Mouse (Mus musculus) mouse embryonic stem cell (cell line): ENCODE results near the gene Prph.
"Not testable (repeated sequence)": the region's sequence is repeated elsewhere in the genome, so short reads cannot be mapped to it uniquely, and the experiment has no call there.

ENCODE experiments used
- in situ Hi-C, 2 experiments: fragments of 300-500 bp; cut with MboI; formaldehyde crosslinking; loops; 1 replicate in 1 of 2; 3 replicates in 1 of 2; pipeline ENCODE4 v1.14.3; 2019 to 2020; ENCODE audit warnings: low sequenced_read_pairs in 2 of 2, low pct_unique_long_range_greater_than_20kb in 1 of 2, mixed read lengths in 1 of 2; ENCODE audit not compliant: unreplicated experiment in 1 of 2

Gene Prph

DNA sequence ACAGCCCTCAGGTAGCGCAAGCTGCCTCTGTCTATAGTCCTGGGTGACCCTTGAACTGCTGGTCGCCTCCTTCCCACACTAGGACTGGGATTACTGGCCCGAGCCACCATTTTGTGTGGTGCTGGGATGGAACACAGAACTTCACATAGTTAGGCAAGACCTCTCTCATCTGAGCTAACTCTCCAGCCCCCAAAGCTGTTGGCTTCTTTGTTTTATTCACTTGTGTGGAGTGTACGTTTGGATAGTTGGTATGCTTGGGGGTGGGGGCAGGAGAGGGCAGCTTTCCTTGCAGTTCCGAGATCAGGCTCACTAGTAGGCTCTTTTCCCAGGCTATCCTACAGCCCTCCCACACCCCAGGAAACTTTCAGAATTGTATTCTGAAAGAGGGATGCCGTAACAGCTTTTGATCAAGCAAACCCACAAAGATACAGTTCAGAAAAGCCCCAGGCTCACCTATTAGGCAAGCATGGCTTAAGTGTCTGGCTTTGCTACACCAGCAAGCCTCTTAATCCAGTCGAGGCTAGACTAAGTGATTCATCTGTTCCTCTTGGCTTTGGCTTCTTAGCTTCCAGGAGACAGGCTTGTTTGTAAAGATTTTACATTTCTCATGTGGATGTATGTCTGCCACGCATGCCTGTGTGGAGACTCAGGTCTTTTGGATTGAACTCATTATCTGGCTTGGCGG lies 22.8 kb upstream of the Prph start:
- in situ Hi-C loops = no loop called here

DNA sequence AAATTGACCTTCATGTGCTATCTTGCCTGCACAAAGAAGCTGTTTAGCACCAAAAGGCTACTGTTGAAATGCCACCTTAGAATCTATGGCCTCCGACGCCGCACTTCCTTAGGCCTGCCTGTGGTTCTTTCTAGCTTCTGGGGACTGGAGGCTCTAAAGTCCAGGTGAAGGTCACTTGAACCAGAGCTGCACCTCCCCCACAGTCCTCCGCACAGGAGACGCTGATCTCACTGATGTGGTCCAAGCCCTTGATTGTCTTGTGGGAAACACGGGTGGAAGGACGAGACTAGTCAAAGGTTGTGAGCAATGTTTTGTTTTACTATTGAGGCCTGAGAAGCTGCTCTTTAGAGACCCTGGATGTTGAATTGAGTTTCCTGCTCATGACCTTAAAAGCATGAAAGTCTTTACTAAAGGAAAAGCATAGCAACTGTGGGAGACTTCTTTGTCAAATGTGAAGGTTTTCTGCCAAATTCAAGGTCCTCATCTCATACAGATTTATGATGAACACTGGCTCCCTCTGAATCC lies 22.2 kb upstream of the Prph start:
- in situ Hi-C loops = no loop called here

DNA sequence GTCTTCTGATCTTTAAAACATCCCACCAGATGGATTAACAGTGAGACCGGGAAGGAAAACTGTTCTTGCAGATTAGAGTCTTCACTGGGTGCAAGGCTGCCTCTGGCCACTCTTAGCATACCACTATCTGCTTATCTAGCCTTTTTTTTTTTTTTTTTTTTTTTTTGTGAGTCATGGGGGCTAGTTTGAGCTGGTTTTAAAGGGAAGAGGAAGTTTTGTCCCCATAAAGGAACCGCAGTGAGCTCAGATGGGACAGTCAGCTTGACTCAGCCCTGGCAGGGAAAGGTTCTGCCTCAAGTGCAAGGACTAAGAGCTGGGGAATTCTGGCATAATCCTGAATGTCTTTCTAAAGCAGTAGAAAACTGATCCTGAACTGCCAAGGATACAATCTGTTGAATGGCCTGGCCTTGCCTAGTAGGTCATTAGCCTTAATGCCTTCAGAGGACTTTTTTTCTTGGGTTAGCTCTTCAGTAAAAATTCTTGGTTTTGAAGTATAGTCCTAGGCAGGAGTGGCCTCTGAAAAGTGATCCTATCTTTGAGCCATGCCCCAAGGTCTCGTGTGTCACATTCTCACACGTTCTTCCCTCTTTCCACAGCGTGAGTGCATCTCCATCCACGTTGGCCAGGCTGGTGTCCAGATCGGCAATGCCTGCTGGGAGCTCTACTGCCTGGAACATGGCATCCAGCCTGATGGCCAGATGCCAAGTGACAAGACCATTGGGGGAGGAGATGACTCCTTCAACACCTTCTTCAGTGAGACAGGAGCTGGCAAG lies 21.3 kb upstream of the Prph start:
- in situ Hi-C loops = no loop called here

DNA sequence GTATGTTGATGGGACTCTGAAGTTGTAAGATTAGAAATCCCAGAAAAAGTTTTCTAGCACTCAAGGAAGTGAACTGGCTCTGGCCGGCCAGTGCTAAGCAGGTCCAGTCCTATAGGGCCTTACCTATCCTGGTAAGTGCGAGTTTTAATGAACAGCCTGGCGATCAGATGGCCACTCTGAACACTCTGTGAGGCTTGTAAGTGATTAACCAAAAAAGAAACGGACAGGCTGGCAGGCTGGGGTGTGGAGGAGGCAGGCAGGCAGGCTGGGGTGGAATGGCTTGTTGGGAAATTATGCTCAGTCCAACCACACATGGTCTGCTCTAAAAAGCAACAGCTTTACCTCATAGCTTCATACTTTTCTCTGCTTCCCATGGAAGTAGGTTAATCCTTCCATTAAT lies 19.5 kb upstream of the Prph start:
- in situ Hi-C loops = no loop called here

DNA sequence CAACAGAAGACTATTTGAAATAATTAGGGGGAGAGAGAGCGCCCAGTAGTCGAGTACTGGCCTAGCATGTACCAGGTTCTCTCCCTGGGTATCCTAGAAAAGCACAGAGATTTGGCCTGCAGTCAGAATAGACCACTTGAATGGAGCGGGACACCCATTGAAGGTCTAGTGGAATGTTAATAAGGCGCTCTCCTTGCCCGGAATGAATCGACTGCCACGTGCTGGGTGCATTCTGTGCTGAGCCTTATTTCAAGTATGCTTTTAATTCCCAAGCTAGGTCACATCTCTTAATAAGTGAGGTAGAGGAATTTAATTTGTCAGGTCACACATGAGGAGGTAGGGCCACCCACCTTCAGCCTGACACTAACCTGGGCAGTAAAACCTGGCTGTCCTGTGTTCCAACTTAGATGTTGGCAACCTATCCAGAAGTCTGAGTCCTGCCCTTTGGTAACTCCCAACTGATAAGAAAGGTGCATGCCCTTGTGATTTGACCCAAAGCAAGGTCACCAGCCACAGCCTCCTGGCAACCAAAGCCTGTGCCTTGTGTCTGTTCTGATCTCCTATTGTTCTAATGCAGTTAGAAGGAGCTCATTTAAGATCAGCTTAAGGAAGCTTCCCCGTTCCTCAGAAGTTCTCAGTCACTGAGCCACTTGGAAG lies 18.6 kb upstream of the Prph start:
- in situ Hi-C loops = no loop called here

- in situ Hi-C loops = no loop called here
Measured at GRCm38 (mm10) chr15:99038025-99038424, 16.9 kb upstream of the Prph start.

- in situ Hi-C loops = no loop called here
Measured at GRCm38 (mm10) chr15:99038797-99039196, 16.2 kb upstream of the Prph start.

DNA sequence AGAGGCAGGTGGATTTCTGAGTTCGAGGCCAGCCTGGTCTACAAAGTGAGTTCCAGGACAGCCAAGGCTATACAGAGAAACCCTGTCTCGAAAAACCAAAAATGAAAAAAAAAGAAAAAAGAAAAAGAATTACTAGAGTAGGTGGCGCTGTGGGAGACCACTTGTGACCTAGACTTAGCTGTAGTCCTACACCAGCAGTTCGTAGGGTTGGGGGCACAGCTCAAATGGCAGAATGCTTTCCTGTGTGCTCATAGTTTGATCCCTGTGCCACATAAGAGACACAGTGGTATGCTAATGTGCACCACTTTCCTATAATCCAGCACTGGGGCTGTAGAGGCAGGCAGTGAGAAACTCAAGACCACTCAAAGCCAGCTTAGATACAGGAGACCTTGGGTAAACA lies 15.7 kb upstream of the Prph start:
- in situ Hi-C loops = no loop called here

- in situ Hi-C loops = no loop called here
Measured at GRCm38 (mm10) chr15:99039996-99040919, 14.7 kb upstream of the Prph start.

DNA sequence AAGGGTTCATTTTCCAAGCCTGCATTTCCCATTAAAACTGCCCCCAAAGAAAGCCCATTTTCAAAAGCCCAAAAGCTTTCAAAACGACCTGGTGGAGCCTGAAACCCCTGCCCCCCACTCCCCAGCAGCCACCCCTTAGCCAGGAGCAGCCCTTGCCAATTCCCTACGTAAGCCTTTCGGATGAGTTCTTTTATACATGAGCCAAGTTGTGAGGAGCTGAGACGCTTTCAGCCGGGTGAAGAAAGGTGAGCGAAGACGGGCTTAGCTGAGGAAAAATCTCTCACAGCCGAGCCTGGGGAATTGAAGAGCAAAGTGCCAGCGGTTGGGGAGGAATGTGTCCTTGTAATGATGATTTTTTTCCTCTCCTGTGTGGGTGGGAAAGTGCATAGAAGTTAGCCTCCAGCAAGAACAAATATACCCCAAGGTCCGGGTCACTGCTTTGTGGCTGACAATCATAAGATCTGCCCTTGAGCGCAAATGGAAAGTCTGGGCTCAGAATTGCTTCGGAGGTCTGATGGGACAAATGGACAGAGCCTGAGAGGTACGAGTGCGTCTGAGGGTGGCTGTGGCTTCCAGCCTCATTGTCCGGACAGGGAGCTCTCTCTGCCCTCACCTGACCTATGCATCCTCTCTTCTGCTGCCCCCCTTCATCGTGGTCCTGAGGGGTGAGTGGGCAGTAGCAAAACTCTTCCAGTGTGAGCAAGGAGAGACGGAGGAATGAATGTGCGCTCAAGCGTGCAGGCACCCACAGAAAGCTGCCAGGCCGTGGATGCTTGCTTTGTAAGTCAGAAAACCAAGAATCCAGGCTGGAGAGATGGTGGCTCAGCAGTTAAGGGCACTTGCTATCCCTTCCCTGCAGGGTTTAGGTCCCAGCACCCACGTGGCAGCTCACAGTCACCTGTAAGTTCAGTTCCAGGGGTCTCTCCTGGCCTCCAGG lies 13.8 kb upstream of the Prph start:
- in situ Hi-C loops = no loop called here

DNA sequence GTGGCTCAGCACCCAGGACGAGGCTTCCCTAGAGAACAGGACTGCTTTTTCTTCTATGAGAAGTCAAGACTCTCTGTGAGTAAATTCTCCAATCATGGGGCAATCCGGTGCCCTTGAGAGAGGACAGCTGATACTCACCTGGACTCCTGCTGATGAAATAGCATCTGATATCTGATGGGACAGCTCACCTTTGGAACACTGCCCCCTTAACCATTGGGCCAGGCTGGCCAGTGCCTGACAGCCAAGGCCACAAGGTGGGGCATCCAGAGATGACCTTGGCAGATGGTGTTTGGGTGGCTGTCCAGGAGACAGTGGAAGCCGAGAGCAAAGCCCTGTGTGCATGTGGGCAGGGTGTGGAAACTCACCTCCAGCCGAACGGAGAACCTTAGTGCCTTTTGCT lies 12.6 kb upstream of the Prph start:
- in situ Hi-C loops = no loop called here

GRCm38 (mm10) chr15:99044854-99045253 lies 10.1 kb upstream of the Prph start:
- in situ Hi-C loops = no loop called here

DNA sequence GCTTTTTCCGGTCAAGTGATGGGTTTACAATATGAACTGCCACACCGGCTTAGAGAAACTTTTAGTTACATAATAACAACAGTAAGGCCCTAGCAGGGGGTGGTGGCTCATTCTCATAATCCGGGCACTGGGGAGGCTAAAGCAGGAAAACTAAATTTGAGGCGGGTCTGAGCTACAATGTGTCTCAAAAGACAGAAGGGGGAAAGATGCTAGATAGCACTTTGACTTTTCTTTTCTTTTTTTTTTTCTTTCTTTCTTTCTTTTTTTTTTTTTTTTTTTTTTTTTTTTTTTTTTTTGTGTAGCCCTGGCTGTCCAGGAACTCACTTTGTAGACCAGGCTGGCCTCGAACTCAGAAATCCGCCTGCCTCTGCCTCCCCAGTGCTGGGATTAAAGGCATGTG lies 9.2 kb upstream of the Prph start:
- in situ Hi-C loops = not testable (repeated sequence)

- in situ Hi-C loops = no loop called here
Measured at GRCm38 (mm10) chr15:99049473-99050253, 5.3 kb upstream of the Prph start.

- in situ Hi-C loops = no loop called here
Measured at GRCm38 (mm10) chr15:99053373-99053772, 1.6 kb upstream of the Prph start.

DNA sequence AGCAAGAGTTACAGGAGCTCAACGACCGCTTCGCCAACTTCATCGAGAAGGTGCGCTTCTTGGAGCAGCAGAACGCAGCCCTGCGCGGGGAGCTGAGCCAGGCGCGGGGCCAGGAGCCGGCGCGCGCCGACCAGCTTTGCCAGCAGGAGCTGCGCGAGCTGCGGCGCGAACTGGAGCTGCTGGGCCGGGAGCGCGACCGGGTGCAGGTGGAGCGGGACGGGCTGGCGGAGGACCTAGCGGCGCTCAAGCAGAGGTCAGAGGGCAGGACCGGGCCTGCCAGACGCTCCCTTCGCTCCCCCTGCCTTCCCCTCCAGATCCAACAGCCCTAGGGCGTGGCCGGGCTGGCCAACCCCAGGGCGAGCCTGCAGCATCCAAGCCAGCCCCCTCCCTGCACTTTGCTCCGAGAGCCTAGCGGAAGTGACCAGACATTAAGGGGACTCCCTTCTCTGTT lies 562 bp downstream of the Prph start:
- in situ Hi-C loops = no loop called here

- in situ Hi-C loops = no loop called here
Measured at GRCm38 (mm10) chr15:99056332-99056731, 1.4 kb downstream of the Prph start.
